Mouse (Mus musculus): ENCODE data around the gene Tada2b.

Gene Tada2b

DNA sequence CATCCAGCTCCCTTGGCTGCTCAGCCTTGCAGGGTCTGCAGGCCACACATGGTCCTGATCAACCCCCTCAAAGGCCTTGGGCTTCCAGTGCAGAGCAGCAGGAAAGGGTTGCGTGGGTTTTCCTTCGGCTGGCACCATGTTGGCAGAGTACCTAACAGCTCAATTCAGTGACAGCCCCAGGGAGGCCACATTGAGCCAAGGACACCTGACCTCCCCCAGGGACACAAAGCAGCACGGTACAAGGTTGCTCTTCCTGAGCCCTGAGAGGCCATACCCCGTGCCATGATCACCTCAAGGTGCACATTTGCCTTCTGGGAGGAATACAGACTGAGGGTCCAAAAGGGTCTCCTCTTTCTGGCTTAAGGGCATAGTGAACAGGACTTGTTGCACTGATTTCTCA, 39.5 kb downstream of the Tada2b start:
- DNase-seq (ENCODE audit: low spot score), result no peak

DNA sequence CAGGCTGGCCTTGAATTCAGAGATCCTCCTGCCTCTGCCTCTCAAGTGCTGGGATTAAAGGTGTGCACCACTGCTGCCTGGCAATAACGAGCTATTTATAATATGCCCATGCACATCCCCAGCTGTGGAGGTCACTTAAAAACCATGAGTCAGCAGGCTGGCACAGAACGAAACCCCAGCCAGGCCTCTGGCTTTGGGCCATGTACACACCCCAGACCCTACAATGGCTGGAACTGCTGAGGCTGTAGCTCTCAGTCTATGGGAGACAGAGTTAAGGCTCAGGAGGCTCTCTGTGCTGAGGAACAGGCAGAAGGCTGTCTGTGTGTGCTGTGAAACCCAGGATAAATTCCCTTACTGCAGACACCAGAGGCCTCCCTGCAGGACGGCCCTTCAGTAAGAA, 43.3 kb downstream of the Tada2b start:
- DNase-seq (ENCODE audit: low spot score), result no peak

DNA sequence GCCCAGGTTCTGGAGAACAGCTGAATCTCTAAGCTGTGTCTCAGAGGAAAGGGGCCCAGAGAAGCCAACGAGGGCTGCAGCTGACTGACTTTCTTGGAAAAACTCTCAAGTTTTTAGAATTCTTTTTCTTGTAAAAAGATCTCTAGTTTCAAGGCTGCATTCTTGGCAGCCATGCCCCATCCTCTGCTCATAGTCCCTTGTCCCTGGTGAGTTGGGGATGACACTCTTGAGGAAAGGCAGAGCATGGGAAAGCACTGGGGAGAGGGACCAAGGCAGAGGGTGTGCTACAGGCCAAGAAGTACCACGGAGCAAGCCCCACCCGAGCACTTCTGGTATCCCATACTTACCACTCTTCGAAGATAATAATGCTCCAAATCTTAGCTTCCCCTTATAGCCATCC, 47.2 kb downstream of the Tada2b start:
- DNase-seq (ENCODE audit: low spot score), result no peak

DNA sequence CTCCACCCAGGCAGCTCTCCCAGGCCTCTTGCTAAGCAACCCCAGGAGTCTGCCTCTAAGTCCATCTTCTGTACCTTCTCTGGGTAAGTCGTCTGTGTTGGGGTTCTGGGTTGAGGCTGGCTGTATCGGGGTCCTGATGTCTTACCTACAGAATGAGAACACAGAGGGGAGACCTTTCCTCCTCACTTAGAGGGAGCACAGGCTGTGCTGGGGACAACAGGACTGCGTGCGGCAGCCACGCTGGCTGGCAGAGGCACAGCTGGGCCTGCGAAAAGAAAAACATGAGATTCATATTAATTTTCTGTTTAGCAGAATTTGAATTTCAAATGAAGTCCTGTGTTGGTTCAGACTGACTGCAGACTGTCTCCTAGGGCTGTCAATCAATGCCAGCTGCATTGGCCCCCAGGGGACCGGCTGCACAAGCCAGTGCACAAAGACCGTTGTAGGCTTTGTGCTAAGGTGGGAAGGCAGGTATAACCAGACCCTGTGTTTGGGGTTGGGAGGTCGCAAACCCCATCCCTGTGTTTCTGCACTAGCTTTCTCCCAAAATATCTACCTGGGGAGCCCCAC, 49.6 kb downstream of the Tada2b start:
- DNase-seq (ENCODE audit: low spot score), result no peak

DNA sequence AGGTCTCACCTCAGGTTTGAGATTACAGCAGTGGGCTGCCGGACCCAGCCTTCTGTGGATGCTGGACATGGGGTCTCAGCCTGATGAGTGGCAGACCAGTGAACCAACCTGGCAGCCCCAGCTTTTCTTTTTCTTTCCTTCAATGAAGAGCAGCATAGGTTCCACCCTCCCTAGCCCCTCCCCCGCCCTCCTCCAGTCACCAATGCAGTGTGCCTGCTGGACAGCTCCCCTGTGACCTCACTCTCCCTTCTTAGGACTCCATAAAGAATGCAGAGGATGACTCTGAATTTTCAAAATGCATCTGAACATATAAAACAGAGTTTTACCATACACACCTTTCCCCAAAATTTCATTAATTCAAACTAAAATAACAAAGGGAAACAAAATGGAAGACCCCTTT, 52.4 kb downstream of the Tada2b start:
- no peak for DNase-seq (ENCODE audit: low spot score)

DNA sequence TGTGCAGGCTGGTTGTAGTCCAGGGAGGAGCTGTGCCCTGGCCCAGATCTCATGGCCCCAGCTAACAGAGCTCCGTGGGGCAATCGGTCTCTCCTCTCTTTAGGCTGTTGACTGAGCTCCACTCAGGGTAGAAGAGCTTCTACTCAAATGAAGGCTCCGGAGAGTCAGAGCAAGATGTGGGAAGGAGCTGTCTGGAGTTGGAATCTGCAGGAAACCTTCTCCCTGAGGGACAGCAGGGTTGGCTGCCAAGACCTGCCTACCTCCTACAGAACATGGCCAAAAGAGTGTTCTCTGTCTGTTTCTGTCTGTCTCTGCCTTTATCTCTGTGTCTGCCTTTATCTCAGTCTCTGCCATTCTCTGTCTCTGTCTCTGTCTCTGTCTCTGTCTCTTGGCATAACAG, 54.5 kb downstream of the Tada2b start:
- DNase-seq (ENCODE audit: low spot score), result no peak

DNA sequence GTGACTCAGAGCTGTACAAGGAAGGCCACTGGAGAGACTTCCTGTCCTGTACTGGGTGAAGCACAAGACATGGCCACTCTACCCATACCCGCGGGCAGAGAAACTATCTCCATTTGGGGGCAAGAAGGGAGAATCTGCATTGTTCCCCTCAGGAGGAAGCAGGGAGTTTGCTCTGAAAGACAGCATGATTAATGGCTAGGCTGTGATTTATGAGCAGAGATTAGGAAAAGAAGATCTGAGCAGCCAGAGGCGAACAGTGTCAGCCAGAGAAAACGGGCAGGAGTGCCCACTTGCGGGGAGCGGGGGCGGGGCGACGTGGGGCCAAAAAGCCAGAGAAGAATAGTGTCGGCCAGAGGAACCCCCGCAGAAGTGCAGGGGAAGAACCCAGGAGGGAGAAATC, 56.3 kb downstream of the Tada2b start:
- no peak for DNase-seq (ENCODE audit: low spot score)

DNA sequence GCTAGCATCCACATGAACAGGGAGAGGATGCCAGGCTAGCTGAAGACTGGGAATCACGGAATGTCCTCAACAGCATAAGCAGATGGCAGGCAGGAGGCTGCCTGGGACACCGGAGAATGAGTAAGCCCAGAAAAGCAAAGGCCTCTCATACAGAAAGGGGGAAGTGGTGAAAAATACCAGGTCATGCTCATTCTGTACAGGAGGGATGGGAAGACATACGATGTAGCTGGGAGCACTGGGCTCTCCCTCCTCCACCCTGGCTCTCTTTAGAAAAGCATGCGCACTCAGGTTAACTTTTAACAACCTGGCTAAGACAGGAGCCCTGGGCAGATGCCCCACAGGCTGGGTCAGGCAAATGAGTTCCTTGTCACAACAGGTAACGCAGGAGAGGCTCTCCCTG, 57.7 kb downstream of the Tada2b start:
- peak; percentile 33 for DNase-seq (ENCODE audit: low spot score)

DNA sequence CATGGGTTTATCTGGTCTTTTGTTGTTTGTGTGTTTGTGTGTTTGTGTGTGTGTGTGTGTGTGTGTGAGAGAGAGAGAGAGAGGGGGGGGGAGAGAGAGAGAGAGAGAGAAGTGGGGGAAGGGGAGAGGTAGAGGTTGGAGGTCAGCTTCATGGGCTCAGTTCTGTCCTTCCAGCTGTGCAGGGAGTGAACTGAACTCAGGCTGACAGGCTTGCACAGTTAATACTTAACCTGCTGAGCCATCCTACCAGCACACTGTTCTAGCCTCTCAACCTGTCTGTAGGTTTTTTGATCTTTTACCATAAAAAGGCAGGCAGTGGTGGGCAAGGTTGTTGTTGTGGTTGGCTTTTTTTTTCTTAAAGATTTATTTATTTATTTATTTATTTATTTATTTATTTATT, 59.4 kb downstream of the Tada2b start:
- no peak for DNase-seq (ENCODE audit: low spot score)
